Mouse (Mus musculus): Measurements from ENCODE around the gene Cdcp2. TPM values are rescaled to one million over a fixed set of nuclear protein-coding genes. Genes with fewer than 3 reads are reported as not detected.

The Cdcp2 gene
- total and polyA plus RNA-seq, 2 experiments from 2014 or later = not detected

- ATAC-seq (no peak), DNase-seq (no peak)
- WGBS = 96% methylated on average over 6 of the region's 6 CpGs
- Histone ChIP-seq H3K9me3 (ENCODE audit: low read length) (no peaks in the 10 kb centered on the region), H3K4me2 (ENCODE audit: low read depth) (no peak overlapping the region), H3K27me3 (ENCODE audit: insufficient read depth, low read length) (no peaks in the 10 kb centered on the region), H3K4me1 (ENCODE audit: insufficient read depth) (no peaks in the 10 kb centered on the region), H3K4me3 (ENCODE audit: low read depth, low read length) (no peak overlapping the region), H3K9ac (no peak overlapping the region), H3K27ac (ENCODE audit: low read depth, low read length) (no peak overlapping the region), H3K36me3 (ENCODE audit: insufficient read depth) (no peaks in the 10 kb centered on the region)
- TF ChIP-seq CTCF (IDR thresholded peaks at IDR 0.05; ENCODE audit: low read depth) = no peak
Measured at GRCm38 (mm10) chr4:107120676-107121075, 24.0 kb downstream of the Cdcp2 start.

- Histone ChIP-seq H3K36me3 (ENCODE audit: insufficient read depth) (no peaks in the 10 kb centered on the region), H3K4me2 (ENCODE audit: low read depth) (no peak overlapping the region), H3K27ac (ENCODE audit: low read depth, low read length) (no peak overlapping the region), H3K4me3 (ENCODE audit: low read depth, low read length) (no peak overlapping the region), H3K9me3 (ENCODE audit: low read length) (no peaks in the 10 kb centered on the region), H3K9ac (no peak overlapping the region), H3K4me1 (ENCODE audit: insufficient read depth) (no peaks in the 10 kb centered on the region), H3K27me3 (ENCODE audit: insufficient read depth, low read length) (no peaks in the 10 kb centered on the region)
- peak; percentile 34; the same call in 1 of the 2 replicates for ATAC-seq
- peak; percentile 62 for TF ChIP-seq CTCF (IDR thresholded peaks at IDR 0.05; ENCODE audit: low read depth)
- DNase-seq = peak; percentile 55
- WGBS = 34% methylated on average over 12 of the region's 12 CpGs
Measured at GRCm38 (mm10) chr4:107121165-107121943, 24.7 kb downstream of the Cdcp2 start.

DNA sequence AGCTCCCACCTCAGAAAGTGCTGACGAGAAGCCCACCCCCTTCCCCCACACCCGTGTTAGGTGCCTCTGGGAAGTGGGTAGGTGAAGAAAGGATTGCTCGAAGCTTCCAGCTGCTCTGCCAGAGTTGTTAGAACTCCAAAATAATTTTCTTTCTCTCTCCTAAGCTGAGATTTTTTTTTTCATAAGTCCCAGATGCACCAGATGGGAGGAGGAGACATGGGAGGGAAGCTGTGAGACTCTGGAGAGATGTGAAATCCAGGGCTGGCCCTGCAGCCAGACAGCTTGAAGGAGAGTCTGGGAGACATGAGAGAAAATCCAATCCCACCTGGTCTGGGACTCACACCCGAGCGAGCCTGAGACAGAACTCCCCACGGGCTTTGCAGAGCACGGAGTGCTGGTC lies 27.7 kb downstream of the Cdcp2 start:
- H3K9me3 ChIP-seq (ENCODE audit: low read length) = no peaks in the 10 kb centered on the region
- H3K4me1 ChIP-seq (ENCODE audit: insufficient read depth) = no peaks in the 10 kb centered on the region
- no peaks in the 10 kb centered on the region for H3K36me3 ChIP-seq (ENCODE audit: insufficient read depth)
- no peak for DNase-seq
- no peaks in the 10 kb centered on the region for H3K27me3 ChIP-seq (ENCODE audit: insufficient read depth, low read length)
- H3K27ac ChIP-seq (ENCODE audit: low read depth, low read length) = no peak overlapping the region
- no peak for TF ChIP-seq CTCF (IDR thresholded peaks at IDR 0.05; ENCODE audit: low read depth)
- H3K9ac ChIP-seq = no peak overlapping the region
- 64% methylated on average over 7 of the region's 7 CpGs for WGBS
- peak; percentile 23; the same call in 1 of the 2 replicates for ATAC-seq
- H3K4me3 ChIP-seq (ENCODE audit: low read depth, low read length) = no peak overlapping the region
- H3K4me2 ChIP-seq (ENCODE audit: low read depth) = no peak overlapping the region

GRCm38 (mm10) chr4:107125101-107125500 lies 28.4 kb downstream of the Cdcp2 start:
- no peak overlapping the region for H3K4me3 ChIP-seq (ENCODE audit: low read depth, low read length)
- H3K27ac ChIP-seq (ENCODE audit: low read depth, low read length) = no peak overlapping the region
- no peak overlapping the region for H3K4me2 ChIP-seq (ENCODE audit: low read depth)
- TF ChIP-seq CTCF (IDR thresholded peaks at IDR 0.05; ENCODE audit: low read depth) = no peak; the same call in 1 of the 2 replicates
- ATAC-seq = no peak
- H3K36me3 ChIP-seq (ENCODE audit: insufficient read depth) = no peaks in the 10 kb centered on the region
- no peak overlapping the region for H3K9ac ChIP-seq
- no peaks in the 10 kb centered on the region for H3K9me3 ChIP-seq (ENCODE audit: low read length)
- H3K27me3 ChIP-seq (ENCODE audit: insufficient read depth, low read length) = no peaks in the 10 kb centered on the region
- no peaks in the 10 kb centered on the region for H3K4me1 ChIP-seq (ENCODE audit: insufficient read depth)
- no peak for DNase-seq
- WGBS = 57% methylated on average over 5 of the region's 5 CpGs

DNA sequence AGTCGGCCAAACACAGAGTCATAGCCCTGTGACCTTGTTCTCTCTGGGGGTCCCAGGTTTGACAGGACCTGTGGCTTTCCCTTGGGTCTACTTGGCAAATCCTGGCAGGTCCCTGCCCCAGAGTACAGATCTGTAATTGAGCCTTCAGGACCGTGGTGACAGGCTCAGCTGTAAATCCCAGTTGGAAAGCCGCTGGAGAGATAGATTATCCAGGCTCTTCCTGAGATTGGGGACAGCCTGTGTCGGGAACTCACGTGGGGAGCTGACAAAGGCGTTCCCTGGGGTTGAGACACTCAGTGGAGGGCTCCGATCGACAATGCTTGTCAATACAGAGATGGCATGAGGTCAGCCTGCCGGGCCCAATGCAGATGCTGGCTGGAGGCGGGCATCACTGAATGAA lies 29.7 kb downstream of the Cdcp2 start:
- TF ChIP-seq CTCF (IDR thresholded peaks at IDR 0.05; ENCODE audit: low read depth) = no peak
- no peak overlapping the region for H3K4me3 ChIP-seq (ENCODE audit: low read depth, low read length)
- H3K36me3 ChIP-seq (ENCODE audit: insufficient read depth) = no peaks in the 10 kb centered on the region
- no peak overlapping the region for H3K4me2 ChIP-seq (ENCODE audit: low read depth)
- H3K27ac ChIP-seq (ENCODE audit: low read depth, low read length) = no peak overlapping the region
- no peak for ATAC-seq
- no peaks in the 10 kb centered on the region for H3K4me1 ChIP-seq (ENCODE audit: insufficient read depth)
- no peak overlapping the region for H3K9ac ChIP-seq
- 48% methylated on average over 10 of the region's 10 CpGs for WGBS
- no peaks in the 10 kb centered on the region for H3K27me3 ChIP-seq (ENCODE audit: insufficient read depth, low read length)
- no peak for DNase-seq
- H3K9me3 ChIP-seq (ENCODE audit: low read length) = no peaks in the 10 kb centered on the region

DNA sequence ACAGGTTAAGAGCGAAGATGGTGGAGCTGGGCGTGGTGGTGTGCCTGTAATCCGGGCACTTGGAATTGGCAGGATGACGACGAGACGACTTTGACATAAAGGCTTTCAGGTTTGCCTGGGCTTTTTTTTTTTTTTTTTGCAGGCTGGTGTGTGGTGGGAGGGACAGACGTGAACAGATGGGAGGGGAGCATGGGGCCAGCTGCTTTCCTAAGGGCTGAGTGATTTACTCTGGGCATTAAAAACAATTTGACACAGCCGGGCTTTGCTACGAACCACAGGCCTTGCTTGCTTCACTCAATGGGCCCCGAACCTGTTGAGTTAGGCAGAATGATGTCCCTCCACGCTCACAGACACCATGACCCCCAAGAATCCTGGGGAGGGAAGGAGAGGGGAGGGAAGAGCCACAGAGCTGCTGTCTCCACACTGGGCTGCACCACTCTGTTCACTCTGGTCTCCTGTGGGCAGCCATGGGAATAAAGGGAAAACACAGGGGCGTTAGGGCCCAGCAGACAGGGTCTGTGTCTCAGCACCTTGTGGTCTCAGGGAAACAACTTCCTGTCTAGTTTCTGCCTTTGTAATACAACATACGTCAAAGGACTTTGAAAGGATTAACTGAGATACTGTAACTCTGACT lies 30.3 kb downstream of the Cdcp2 start:
- Histone ChIP-seq H3K4me3 (ENCODE audit: low read depth, low read length) (no peak overlapping the region), H3K4me2 (ENCODE audit: low read depth) (no peak overlapping the region), H3K9ac (no peak overlapping the region), H3K27ac (ENCODE audit: low read depth, low read length) (no peak overlapping the region), H3K4me1 (ENCODE audit: insufficient read depth) (no peaks in the 10 kb centered on the region), H3K36me3 (ENCODE audit: insufficient read depth) (no peaks in the 10 kb centered on the region), H3K9me3 (ENCODE audit: low read length) (no peaks in the 10 kb centered on the region), H3K27me3 (ENCODE audit: insufficient read depth, low read length) (no peaks in the 10 kb centered on the region)
- DNase-seq (no peak), ATAC-seq (no peak)
- no peak for TF ChIP-seq CTCF (IDR thresholded peaks at IDR 0.05; ENCODE audit: low read depth)
- 47% methylated on average over 13 of the region's 13 CpGs for WGBS
